Mouse (Mus musculus) embryonic facial prominence, embryonic 11.5 days (tissue): ENCODE results near the gene Raet1e. TPM values are rescaled to one million over a fixed set of nuclear protein-coding genes. Genes with fewer than 3 reads are reported as not detected.
"Not testable (repeated sequence)": the region's sequence is repeated elsewhere in the genome, so short reads cannot be mapped to it uniquely, and the experiment has no call there.

Experiments
- ATAC-seq: fragments of 200-750 bp; cut with Nextera tagmentation; replicated peaks from 2 replicates; pipeline ENCODE4 v1.8.0; 2017; ENCODE audit warnings: low read depth; ENCODE audit not compliant: insufficient number of reproducible peaks, low FRiP score, low TSS enrichment
- DNase-seq: peaks from one replicate; pipeline ENCODE4 v3.0.0-alpha.2; 2015; ENCODE audit warnings: low spot score
- H3K27ac ChIP-seq: fragments of 300-500 bp; sonication (generic); replicated peaks from 2 replicates; pipeline ENCODE4 v1.5.1; 2014; ENCODE audit warnings: mild to moderate bottlenecking, low read depth, low read length, control low read depth
- H3K27me3 ChIP-seq: fragments of 300-500 bp; sonication (generic); 2 replicates; pipeline ENCODE4 v1.6.1; 2014; ENCODE audit warnings: mild to moderate bottlenecking, low read length, moderate library complexity, mixed read lengths; ENCODE audit not compliant: control insufficient read depth, insufficient read depth
- H3K36me3 ChIP-seq: fragments of 300-500 bp; sonication (generic); replicated peaks from 2 replicates; pipeline ENCODE4 v1.6.1; 2014; ENCODE audit warnings: low read depth, mild to moderate bottlenecking, low read length, moderate library complexity, mixed read lengths; ENCODE audit not compliant: control insufficient read depth, insufficient read depth
- H3K4me1 ChIP-seq: fragments of 300-500 bp; sonication (generic); 2 replicates; pipeline ENCODE4 v1.6.1; 2014; ENCODE audit warnings: low read length, mixed read lengths; ENCODE audit not compliant: control insufficient read depth, insufficient read depth
- H3K4me2 ChIP-seq: fragments of 300-500 bp; sonication (generic); 2 replicates; pipeline ENCODE4 v1.6.1; 2014; ENCODE audit warnings: low read depth, mild to moderate bottlenecking, control low read depth, low read length, moderate library complexity
- H3K4me3 ChIP-seq: fragments of 300-500 bp; sonication (generic); 2 replicates; pipeline ENCODE4 v1.5.1; 2014; ENCODE audit warnings: low read depth, low read length, control low read depth
- H3K9ac ChIP-seq: fragments of 300-500 bp; sonication (generic); replicated peaks from 2 replicates; pipeline ENCODE4 v1.6.1; 2014; ENCODE audit warnings: mild to moderate bottlenecking, control low read depth, low read length
- H3K9me3 ChIP-seq: fragments of 300-500 bp; sonication (generic); replicated peaks from 2 replicates; pipeline ENCODE4 v1.6.1; 2016; ENCODE audit warnings: mild to moderate bottlenecking, low read length, inconsistent platforms, mixed read lengths; ENCODE audit not compliant: control insufficient read depth
- WGBS: fragments of 180-500 bp; shearing (Covaris S2); extraction: QIAGEN DNeasy Blood & Tissue Kit; methylation state at CpG from one replicate; pipeline ENCODE4 v1.1.7; 2014; 5-methylcytosine and 5-hydroxymethylcytosine counted together
- polyA plus RNA-seq: library from polyadenylated mRNA; unstranded; fragments of >200 nt; fragmentation: Nextera tagmentation; extraction: Ambion mirVana; gene quantifications from 2 replicates; pipeline ENCODE4 v1.2.1, GENCODE M21; 2014

Gene Raet1e
- polyA plus RNA-seq, 1 experiment from 2014 or later, result 11.3 TPM

DNA sequence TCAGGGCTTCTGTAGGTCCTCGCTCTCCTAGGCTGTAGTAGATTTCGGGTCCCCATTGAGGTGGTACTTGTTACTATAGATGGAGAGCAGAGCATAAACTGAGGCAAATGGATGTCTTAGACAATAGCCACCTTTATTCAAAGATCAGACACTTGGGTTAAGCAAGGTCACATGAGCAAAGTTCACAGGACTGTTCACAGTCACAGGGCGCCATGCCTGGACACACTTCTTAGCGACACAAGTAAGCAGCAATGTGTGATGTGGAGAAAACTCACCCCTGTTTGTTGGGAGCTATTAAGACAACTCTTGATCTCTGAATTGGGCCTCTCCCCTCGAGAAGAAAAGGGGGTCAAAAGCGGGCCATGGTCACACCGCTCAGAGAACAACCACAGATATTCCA lies 231.8 kb downstream of the Raet1e start:
- not testable (repeated sequence) for H3K9me3 ChIP-seq, H3K4me1 ChIP-seq, H3K27me3 ChIP-seq, H3K4me3 ChIP-seq, H3K27ac ChIP-seq, DNase-seq, H3K9ac ChIP-seq, ATAC-seq, H3K36me3 ChIP-seq, H3K4me2 ChIP-seq
- WGBS, result 82% methylated on average over 7 of the region's 7 CpGs

DNA sequence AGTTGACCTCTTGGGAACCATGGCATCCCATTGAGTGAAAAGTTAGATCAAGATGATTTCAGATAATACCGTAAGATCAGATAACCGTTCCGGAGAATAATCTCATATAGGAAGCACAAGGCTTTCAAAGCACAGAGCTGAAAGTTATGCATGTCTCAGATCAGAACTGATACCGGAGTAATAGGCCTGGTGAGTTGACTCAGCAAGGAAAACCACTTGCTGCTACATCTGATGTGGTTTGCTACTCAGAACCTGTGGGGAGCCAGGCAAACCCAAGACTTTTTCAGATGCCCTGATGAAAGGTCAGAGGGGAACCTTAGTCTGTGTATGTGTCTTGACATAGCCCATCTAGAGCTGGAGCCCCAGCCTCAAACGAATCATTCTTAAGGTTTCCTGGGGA lies 233.2 kb downstream of the Raet1e start:
- not testable (repeated sequence) for H3K27ac ChIP-seq, ATAC-seq, H3K9ac ChIP-seq, H3K9me3 ChIP-seq, H3K4me3 ChIP-seq, H3K4me2 ChIP-seq, H3K4me1 ChIP-seq, H3K27me3 ChIP-seq, H3K36me3 ChIP-seq, DNase-seq
- 75% methylated on average over 2 of the region's 5 CpGs for WGBS

DNA sequence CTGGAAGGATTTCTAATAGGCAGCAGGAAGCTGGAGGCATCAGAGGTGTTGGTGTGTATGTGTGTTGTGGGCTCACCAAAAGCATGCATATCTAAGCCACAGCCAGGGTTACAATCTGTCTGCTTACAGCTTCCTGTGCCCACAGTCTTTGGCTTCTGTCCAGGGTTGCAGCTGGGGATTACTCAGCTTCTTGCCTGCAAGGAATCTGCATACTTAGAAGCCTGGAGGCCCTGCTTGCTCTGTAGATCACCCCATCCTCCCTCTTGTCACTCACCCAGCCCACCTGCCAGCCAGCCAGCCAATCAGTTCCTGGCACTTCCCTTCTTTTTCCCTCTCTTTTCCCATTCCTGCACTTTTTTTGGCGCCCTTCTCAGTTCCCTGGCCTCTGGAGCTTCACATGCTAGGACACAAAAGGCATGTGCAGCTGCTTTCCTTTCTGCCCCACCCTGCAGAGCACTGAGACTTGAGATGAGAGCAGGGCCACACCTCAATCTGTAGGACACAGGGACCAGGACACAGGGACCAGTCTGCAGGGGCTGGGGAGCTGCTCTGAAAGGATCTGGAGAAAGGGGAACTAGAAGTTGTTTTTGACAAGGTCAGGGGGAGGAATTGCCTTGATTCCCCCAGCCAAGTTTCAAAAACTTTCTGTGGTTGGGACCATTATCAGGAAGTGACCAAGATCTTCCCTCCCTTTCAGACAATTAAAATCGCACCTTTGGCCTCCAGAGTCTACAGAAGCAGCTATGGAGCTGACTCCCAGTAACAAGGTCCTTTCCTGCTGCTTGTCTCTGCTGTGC lies 234.9 kb downstream of the Raet1e start:
- H3K27me3 ChIP-seq, ATAC-seq, H3K27ac ChIP-seq, H3K4me2 ChIP-seq, H3K4me1 ChIP-seq, DNase-seq, H3K4me3 ChIP-seq, H3K9ac ChIP-seq, H3K36me3 ChIP-seq, H3K9me3 ChIP-seq: not testable (repeated sequence)
- whole genome bisulfite sequencing, result no CpG with 5 or more reads among the region's 2 CpGs

DNA sequence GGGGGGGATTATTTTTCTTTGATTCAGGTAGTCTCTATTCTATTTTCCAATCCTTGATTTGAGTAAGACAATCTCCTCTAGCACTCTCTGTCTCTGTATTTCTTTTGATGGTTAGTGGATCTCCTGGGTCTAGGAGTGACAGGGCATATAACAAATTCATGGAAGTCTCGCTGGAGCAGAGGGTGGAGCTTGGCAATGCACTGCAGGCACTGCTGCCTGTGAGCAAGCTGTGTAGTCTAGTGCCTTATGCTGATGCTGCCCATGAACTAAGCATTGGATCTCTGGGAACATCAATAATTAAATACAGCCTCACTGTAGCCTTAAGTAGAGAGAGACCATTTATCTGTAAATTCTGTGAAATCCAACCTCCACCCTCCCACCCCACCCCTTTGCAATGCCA lies 238.3 kb downstream of the Raet1e start:
- H3K27me3 ChIP-seq, H3K4me1 ChIP-seq, DNase-seq, H3K9ac ChIP-seq, H3K4me2 ChIP-seq, H3K9me3 ChIP-seq, H3K27ac ChIP-seq, H3K36me3 ChIP-seq, H3K4me3 ChIP-seq, ATAC-seq: not testable (repeated sequence)
- 11% methylated on average over 1 of the region's 1 CpGs for WGBS

DNA sequence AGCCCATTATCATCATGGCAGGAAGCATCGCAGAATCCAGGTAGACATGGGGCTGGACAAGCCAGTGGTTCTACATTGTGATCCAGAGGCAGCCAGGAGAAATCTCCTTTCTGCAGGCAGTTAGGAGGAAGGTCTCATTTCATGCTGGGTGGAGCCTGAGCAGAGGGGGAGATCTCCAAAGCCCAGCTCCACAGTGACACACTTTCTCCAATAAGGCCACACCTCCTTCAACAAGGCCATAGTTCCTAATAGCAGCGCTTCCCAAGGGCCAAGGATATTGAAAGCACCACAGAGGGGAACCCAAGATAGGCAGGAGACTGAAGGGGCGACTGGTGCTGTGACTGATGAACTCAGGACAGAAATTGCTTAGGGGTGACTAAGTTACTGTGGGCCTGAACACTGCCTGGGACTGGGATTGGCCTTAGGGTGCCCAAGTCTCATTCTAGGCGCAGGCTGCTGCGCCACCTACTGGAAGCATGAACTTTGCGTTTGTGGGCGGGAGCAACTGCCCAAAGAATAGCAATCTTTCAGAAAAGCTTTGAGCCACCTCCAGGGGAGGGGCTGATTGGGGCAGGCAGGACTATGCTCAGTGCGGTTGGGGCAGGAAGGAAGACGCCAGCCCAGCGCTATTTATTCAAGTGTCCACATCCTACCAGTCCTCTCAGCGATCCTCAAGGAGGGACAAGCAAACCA lies 244.0 kb downstream of the Raet1e start:
- peak; percentile 56 for ATAC-seq
- not testable (repeated sequence) for H3K27ac ChIP-seq
- 8% methylated on average over 9 of the region's 11 CpGs for WGBS

DNA sequence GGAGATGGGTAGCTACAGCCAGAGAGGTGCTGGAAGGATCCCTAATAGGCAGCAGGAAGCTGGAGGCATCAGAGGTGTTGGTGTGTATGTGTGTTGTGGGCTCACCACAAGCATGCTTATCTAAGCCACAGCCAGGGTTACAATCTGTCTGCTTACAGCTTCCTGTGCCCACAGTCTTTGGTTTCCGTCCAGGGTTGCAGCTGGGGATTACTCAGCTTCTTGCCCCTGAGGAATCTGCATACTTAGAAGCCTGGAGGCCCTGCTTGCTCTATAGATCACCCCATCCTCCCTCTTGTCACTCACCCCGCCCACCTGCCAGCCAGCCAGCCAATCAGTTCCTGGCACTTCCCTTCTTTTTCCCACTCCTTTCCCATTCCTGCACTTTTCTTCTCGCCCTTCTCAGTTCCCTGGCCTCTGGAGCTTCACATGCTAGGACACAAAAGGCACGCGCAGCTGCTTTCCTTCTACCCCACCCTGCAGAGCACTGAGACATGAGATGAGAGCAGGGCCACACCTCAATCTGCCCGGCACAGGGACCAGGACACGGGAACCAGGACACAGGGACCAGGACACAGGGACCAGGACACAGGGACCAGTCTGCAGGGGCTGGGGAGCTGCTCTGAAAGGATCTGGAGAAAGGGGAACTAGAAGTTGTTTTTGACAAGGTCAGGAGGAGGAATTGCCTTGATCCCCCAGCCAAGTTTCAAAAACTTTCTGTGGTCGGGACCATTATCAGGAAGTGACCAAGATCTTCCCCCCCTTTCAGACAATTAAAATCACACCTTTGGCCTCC lies 255.5 kb downstream of the Raet1e start:
- H3K4me3 ChIP-seq, H3K4me1 ChIP-seq, H3K27me3 ChIP-seq, H3K9ac ChIP-seq, H3K4me2 ChIP-seq, H3K9me3 ChIP-seq, H3K27ac ChIP-seq, H3K36me3 ChIP-seq: not testable (repeated sequence)
- ATAC-seq, result peak; percentile 72; the same call in 1 of the 2 replicates
- DNase-seq, result peak; percentile 10
- 10% methylated on average over 2 of the region's 8 CpGs for WGBS

More for the DNA sequence above, 244.0 kb downstream of the Raet1e start:
- not testable (repeated sequence) for H3K4me1 ChIP-seq, H3K4me2 ChIP-seq, H3K9ac ChIP-seq, H3K9me3 ChIP-seq, H3K27me3 ChIP-seq, H3K4me3 ChIP-seq, H3K36me3 ChIP-seq
- peak; percentile 80 for DNase-seq
